Mouse (Mus musculus) adipocyte (in vitro differentiated cells): ENCODE data around the gene Cacng6.

Experiments
- DNase-seq: peaks from one replicate; pipeline ENCODE4 v3.0.0-alpha.2; 2016; ENCODE audit warnings: low spot score

The Cacng6 gene

DNA sequence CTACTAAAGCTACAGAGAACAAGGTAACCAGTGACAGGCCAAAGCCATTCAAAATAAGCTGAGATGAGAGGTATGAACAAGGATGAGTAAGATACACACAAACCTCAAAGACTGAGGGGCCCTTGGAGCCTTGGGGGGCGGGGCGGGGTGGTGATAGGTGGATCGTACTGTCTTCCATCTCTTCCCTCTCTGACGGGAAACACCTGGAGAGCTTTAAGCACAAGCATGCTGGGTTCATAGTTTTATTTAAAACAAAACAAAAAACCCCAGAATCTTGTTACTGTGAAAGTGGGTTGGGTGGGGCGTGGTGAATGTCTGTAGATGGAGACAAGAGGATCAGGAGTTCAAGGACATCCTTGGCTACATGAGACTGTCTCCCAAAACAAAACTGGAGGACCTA lies 3.5 kb upstream of the Cacng6 start:
- no peak for DNase-seq

DNA sequence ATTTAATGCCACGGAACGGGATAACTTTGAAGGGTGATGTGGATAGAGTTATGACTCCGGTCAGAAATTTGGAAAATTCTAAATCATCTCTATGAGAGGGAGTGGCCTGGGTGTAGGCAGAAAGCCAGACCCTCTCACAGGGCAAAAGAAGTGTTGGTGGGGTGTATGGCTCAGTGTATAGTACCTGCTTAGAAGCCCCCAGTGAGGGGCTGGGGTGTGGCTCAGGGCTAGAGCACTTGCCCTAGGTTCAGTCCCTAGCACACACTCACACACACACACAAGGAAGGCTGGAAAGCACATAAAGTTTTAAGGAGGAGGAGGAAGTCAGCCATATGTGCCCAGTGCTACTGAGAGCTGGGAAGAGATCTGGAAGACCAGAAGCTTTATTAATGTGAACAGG lies 2.7 kb upstream of the Cacng6 start:
- DNase-seq = no peak

DNA sequence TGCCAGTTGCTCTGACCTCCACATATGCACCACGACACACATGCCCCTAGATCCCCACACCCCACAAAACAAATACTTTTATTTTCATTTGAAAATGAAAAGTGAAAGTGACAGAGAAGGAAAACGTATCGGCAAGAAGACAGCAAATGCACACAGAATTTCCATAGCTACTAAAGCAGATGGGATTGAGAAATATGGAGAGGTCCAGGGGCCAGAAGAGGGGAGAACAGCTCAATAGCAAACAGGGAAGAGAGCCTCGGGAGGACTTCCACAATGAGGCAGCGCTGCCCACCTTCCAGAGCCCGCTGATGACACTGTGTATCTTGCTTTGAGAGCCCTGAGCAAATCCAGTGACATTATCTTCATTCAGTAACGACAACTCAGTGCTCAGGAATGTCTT lies 1.9 kb upstream of the Cacng6 start:
- DNase-seq = no peak

DNA sequence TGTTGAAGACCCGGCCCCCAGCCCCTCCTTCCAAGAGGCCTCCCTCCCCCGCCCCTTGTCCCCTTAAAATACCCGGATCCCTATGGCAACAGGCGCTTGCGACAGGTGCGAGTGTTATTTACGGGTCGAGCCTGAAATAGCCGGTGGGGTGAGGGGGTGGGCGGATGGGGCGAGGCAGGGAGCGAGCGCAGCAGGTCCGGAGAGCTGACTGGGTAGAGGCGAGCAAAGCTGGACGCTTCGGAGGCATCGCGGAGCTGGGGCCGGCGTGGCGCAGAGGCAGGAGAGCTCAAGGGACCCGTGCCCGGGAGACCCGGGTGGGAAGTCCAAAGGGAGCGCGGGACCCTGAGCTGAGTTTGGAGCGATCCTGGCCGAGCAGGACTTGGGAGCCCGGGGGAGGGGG lies 565 bp upstream of the Cacng6 start:
- no peak for DNase-seq

DNA sequence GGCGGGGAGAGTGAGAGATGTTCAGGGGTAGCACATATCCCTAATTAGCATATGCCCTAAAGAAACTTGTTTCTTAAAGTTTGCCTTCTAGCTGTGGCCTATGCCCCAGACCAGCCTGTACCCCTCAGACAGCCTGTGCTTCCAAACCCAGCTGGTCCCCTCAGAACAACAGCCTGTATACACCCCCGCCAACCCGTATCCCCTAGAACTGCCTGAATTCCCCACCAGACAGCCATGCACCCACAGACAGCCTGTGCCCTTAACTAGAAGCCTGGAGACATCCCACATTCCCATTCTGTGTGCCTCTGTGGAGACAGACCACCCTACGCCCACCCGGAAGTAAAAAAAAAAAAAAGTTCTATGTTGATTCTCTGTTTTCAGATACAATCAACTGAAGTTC lies 1.1 kb downstream of the Cacng6 start:
- DNase-seq = no peak

DNA sequence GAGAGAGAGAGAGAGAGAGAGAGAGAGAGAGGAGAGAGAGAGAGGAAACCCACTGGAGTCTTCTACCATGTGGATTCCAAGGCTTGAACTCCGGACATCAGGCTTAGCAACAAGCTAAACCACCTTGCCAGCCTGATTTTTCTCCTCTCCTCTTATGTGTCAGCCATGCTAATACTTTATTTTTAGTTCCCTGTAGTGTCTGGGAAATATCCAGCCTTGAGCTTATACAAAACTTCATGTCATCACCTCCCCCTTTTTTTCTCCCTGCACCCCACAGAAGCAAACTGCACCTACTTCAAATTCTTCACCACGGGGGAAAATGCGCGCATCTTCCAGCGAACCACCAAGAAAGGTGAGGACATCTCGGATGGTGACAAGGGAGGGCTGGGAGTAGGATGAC lies 6.2 kb downstream of the Cacng6 start:
- no peak for DNase-seq

DNA sequence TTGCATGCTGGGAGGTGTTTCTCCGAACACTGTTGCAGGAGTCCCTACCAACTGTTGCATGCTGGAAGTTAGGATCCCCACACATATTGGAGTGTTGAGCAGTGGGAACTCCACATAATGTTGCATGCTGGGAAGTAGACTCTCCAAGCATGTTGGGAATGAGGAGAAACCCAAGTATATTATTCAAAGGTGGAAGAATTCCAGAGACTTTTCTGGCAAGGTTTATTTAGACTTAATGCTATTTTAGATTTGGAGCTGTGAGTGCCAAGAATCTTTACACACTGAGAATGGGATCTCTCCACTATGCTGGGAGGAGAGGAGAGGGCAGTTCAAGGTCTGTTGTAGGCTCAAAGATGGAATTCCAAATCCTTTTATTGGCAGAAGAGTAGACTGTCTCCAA lies 8.1 kb downstream of the Cacng6 start:
- no peak for DNase-seq

DNA sequence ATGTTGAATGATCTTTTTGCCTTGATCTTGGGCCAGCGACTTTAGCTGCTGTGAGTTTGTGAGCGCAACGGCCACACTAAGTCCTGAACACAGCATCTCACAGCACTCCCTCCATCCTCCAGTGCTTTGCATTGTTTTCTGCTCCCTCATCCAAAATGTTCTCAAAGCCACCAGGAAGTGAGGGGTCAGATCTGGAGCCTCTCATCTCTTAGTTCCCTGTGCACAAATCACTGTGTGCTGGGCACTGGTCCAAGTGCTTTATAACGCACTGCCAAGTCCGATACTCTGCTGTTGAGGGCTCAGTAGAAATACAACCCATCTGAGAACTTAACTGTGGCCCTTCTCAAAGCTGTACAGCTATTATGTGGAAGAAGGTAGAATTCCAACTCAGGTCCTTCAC lies 13.9 kb downstream of the Cacng6 start:
- DNase-seq = no peak

DNA sequence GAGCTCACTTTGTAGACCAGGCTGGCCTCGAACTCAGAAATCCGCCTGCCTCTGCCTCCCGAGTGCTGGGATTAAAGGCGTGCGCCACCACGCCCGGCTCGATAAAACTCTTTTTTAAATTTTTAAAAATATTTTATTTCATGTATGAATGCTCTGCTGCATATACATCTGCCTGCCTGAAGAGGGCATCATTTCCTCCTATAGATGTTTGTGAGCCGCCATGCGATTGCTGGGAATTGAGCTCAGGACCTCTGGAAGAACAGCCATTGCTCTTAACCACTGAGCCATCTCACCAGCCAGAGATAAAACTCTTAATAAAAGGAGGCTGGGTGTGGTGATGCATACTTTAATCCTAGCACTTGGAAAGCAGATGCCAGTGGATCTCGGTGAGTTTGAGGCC lies 16.0 kb downstream of the Cacng6 start:
- no peak for DNase-seq

DNA sequence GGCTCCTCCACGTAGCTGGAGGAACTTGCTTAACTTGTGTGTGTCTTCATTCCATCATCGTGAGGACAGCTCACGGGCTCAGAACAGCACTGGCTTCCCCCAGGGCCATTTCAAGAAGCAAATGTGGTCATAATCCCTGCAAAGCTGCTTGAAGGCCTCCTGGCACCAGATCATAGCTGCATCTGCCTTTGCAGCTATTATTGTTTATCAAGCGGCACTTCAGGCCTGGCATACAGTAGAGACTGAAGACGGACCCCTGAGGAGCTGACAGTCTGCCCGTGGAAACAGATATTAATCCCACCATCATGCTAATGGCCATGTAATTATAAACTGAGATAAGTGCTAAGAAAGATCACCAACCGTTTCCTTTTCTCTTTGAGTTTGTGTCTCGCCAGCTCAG lies 16.5 kb downstream of the Cacng6 start:
- DNase-seq = no peak

DNA sequence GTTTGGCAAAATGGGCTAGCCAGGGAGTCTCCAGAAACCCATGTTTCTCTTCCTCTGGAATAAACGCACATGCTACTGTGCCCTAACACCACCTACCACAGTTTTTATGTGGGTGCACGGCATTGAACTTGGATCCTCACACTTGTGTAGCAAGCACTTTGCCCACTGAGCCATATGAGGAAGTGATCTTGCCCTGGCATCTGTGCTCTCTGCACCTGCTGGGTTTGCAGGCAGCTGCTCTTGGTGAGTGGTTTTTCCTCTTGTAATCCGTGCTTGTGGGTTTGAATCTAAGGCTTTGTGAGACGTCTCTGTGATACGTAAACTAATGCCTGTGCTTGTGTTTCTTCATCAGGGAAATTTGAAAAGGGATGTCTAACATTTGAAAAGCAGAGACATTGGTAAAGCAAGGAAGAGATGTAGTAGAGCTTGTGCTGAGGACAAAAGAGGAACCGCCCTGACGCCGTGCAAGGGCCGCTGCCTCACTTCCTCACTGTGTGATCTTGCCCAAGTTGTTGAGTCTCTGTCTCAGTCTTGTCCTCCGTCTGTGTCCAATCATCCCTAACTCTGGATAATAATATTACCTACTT lies 18.6 kb downstream of the Cacng6 start:
- no peak for DNase-seq

DNA sequence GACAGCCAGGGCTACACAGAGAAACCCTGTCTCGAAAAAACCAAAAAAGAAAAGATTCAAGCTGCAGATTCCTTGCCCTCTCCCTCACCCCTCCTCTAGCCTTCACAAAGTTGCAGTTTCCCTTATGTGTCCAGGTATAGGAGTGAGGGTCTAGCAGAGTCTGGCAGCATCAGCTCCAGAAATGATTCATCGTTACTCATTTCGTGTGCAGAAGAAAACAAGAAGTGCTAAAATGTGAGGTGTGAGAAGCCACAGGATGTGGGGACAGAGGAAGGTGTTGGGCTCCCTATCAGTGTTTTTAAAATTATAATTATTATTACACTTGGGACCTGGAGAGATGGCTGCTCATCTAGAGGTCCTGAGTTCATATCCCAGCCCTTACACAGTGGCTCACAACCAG lies 20.7 kb downstream of the Cacng6 start:
- no peak for DNase-seq

DNA sequence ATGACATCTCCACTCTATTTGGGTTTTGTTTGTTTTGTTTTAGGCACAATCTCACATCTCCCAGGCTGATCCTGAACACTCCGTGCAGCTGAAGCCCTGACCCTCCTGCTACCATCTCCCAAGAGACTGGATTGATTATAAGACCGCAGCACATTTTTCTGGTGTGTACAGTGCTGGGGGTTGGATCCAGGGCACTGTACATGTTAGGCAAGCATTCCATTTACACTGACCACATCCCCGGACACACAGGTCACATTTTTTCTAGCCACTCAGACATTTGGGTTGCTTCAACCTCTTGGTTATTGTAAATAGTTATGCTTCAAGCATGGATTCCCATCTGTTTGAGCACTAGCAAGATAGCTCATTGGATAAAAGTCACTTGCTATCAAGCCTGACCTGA lies 22.6 kb downstream of the Cacng6 start:
- DNase-seq = no peak

DNA sequence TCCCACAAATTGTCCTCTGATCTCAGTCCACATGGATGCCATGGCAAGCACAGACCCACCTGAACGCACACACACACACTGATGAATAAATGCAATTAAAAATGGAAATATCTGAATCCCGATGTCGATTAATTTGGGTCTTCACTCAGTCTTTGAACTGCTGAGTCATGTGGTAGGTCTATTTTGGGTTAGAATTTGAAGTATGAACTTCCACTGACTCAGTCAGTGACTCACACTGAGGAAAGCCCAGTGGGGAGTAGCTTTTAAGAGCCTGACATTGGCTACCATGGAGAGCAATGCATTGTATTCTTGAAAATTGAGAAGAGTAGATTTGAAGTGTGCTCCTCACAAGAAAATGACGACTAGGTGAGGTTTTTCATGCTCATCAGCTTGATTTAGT lies 23.0 kb downstream of the Cacng6 start:
- no peak for DNase-seq

DNA sequence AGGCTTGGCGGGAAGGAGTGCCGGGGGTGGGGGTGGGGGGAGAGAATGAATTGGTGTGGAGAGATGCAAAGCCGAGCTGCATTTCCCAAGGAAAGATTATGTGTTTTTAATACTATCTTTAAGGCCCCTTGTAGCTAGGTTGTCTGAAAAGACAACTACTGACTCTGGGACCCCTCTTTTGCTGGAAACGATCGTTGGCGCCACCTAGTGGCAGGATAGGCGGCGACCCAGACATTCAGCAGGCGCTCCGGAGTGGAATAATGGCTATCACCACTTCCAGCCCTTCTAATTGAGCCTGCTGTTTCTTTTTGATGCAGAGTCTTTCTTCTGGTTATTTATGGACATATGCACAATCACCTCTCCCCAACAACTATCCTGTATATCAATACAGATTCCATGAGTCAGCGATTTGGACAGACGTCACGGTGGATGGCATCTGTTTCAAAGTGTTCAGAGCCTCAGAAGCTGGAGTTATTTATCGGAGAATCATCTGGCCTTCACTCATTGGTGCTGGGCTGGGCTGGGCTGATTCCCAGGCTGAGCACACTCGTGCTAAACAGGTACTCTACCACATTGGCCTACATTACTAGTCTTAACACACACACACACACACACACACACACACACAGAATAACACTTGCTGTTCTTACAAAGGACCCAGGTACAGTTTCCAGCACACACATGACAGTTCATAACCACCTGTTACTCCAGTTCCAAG lies 24.9 kb downstream of the Cacng6 start:
- peak; percentile 31 for DNase-seq

DNA sequence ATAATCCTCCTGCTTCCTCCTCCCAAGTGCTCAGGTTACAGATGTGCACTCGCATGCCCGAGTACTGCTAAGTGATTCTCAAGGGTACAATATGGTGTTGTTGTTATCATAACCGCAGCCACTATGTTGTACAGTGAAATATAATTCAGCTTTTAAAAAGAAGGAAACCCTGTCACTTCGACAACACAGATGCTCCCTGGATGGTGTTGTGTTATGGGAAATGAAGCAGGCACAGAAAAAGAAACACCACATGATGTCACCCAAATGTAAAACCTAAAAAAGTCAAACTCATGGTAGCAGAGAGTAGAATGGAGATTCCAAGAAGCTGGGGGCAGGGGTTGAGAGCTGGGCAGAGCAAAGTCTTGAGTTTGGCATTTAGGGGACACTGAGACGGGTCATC lies 26.7 kb downstream of the Cacng6 start:
- DNase-seq = no peak

DNA sequence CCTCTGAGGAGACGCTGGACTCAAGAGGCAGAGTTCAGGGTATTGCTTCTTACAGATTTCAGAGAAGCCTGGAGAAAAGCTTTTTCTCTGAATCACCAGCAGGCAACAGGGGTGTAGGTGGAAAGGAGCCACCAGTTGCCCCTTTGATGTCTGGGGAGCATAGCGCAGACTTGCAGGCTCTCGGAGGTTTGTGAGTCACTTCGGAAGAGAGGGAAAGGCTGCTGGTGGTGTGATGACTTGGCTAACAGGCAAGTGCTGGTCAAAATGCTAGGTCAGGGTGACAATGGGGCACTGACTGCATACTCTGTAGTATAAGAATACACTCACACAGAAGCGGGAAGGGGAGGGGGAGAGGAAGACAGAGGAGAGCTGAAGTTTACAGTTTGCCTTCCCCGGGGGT lies 27.2 kb downstream of the Cacng6 start:
- peak; percentile 8 for DNase-seq

DNA sequence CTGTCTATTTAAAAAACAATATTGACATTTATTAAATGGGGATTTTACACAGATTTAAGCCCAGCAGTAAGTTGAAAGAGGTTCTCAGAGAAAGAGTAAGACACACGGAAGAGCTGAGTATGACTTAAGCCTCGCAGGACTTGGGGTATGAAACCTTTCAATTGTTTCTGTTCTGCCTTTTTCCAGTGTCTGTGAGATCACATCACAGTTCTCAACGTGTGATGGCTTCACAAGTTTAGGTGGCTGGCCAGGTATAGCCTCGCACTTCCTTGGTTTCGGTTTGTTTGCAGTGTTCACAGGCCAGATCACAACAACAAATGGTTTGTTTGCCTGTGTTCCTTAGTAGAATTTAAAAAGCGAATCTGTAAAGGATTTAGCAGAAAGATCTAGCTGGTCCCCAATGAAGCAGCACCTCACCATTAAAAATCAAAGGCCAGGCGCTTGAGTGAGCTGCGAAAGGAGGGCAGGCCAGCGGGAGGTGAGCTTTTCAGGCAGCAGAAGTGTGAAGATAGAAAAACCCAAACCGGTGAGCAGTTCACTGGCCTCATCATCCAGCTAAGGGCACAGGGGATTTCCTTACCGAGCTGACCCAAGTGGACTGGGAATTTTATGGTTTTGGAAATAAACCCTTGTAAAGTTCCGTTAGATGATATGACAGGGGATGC lies 29.0 kb downstream of the Cacng6 start:
- no peak for DNase-seq

DNA sequence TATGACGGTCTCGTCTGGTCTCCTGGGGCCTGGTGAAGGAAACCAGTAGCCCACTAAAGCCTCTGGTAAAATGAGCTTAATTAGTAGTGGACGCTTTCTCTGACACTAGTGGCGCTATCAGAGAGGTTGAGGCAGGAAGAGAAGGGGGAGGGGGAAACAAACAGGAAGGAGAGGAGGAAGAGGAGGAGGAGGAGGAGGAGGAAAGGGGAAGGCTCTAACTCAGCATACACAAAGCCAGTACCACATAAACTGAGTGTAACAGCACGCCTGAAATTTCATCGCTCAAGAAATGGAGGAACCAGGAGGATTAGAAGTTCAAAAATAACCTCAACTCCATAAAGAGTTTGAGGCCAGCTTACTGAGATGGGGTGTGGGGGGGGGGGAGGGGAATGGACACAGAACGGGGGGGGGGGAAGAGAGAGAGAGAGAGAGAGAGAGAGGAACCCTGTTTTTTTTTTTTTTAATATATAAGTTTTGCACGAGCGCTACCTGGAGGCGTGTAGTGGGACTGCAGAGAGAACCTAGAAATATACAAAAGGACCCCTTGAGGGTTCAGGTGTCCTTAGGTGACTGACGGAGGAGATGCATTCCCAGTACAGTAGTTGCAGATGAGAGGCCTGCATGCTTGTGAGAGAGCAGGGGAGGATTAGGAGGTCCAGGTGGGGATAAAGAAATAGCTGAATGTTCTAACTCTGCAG lies 29.6 kb downstream of the Cacng6 start:
- no peak for DNase-seq

DNA sequence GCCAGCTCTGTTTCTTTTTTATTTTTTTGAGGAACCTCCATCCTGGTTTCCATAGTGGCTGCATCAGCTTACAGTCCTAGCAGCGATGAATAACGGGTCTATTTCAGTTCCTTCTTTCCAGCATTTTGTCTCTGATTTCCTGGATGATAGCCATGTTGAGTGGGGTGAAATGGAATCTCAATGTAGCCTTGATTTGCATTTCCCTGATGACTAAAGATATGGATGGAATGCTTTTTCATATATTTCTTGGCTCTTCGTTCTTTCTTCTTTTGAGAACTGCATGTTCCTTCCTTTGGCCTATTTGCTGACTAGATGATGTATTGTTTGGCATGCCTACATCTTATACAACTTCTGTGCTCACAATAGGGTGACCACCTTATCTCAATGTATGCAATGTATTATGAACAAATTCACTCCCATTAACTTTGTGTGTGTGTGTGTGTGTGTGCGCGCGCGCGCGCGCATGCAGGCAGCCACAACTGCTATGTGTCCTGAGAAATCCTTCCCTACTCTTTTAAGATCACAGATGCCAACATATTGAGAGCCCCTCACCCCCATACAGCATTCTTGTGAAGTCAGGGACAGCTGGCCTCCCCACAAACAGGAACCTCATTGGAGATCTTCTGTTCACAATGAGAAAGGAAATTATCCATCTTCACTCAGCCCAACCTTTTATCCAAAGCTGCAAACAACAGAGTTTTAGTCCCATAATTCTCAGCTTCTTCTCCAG lies 33.3 kb downstream of the Cacng6 start:
- DNase-seq = no peak

DNA sequence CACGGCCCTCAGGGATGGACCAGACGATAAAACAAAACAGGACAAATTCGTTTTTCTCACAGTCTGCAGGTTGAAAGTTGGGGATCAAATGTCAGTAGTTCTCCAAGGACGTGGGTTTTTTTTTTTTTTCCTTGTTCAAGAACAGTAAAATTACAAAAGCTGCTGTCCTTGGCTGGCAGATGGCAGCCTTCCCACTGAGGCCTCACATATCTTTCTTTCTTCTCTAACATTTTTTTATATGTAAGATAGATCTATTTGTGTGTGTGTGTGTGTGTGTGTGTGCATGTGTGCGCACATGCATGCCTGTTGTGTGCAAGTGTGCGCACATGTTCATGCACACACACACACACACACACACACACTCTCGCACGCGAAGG lies 33.8 kb downstream of the Cacng6 start:
- DNase-seq = no peak

DNA sequence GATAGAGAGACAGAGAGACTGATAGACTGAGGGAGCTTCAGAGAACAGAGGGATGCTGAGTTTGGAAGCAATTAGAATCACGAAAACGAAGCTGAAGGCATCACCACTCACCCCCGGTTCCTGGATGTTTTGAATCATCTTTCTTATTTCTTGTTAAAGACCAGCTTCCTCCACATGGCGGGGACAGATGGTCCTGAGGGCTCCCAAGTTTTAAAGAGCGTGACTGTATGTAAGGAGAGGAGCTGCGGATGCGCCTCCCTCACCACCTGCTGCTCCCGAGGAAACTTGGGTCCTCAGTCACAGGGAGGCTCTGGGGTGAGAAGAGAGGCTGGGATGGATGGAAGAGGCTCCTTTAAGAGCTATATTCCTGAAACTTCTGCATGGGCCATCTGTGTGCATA lies 36.3 kb downstream of the Cacng6 start:
- DNase-seq = no peak

DNA sequence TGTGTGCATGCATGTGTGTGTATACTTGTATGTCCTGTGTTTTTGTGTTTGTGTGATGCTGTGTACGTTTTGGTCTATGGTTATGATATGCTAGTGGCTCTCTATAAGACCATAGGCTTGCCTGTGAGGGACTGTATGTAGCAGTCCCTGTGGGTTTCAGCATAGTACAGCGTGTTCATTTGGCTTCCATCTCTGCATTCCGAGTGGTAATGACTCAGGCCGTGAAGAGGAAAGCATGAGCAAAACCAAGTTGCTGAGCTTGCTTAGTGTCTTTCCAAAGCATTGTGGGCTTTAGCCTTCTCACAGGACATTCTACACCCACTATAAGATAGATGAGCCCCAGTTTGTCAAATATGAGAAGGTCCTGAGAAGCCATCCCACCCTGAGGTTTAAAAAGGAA lies 39.3 kb downstream of the Cacng6 start:
- no peak for DNase-seq
